Mouse (Mus musculus) E14TG2a.4 (cell line): Measurements from ENCODE around the gene Vmn2r60.
"Not testable (repeated sequence)": the region's sequence is repeated elsewhere in the genome, so short reads cannot be mapped to it uniquely, and the experiment has no call there.

Experiments
- H3K27me3 ChIP-seq: 2 replicates; pipeline ENCODE4 v1.6.1; 2014; ENCODE audit warnings: low read length, control low read depth; ENCODE audit not compliant: insufficient read depth
- H3K36me3 ChIP-seq: 2 replicates; pipeline ENCODE4 v1.6.1; 2014; ENCODE audit warnings: low read length, control low read depth; ENCODE audit not compliant: insufficient read depth
- H3K4me1 ChIP-seq: replicated peaks from 2 replicates; pipeline ENCODE4 v1.6.1; 2014; ENCODE audit warnings: low read depth, low read length, control low read depth
- H3K4me3 ChIP-seq: replicated peaks from 2 replicates; pipeline ENCODE4 v1.5.1; 2014; ENCODE audit warnings: mild to moderate bottlenecking, low read length
- H3K9me3 ChIP-seq: 2 replicates; pipeline ENCODE4 v1.6.1; 2014; ENCODE audit warnings: low read length, control low read depth
- CTCF ChIP-seq: conservative IDR thresholded peaks from 2 replicates; pipeline ENCODE4 v1.5.1; 2014; ENCODE audit warnings: low read length
- NANOG ChIP-seq: IDR thresholded peaks from 2 replicates; pipeline ENCODE4 v1.6.1; 2014; ENCODE audit warnings: borderline replicate concordance, low read length, mixed read lengths
- POU5F1 ChIP-seq: IDR thresholded peaks from 2 replicates; pipeline ENCODE4 v1.6.1; 2014; ENCODE audit warnings: low read length, borderline replicate concordance

The Vmn2r60 gene

GRCm38 (mm10) chr7:42107470-42107869 lies at the start of gene Vmn2r60:
Vmn2r60 (plus strand) TSS chr7:42107770.
- no peak for TF ChIP-seq CTCF
- TF ChIP-seq NANOG, result no peak
- no peak for TF ChIP-seq POU5F1
- no peaks in the 10 kb centered on the region for H3K36me3 ChIP-seq
- no peaks in the 10 kb centered on the region for H3K4me1 ChIP-seq
- no peaks in the 10 kb centered on the region for H3K9me3 ChIP-seq
- no peaks in the 10 kb centered on the region for H3K27me3 ChIP-seq
- no peak within 1 kb of the TSS for H3K4me3 ChIP-seq

GRCm38 (mm10) chr7:42058923-42059322 lies 48.6 kb upstream of the Vmn2r60 start, which contains the start of gene Vmn2r59:
Vmn2r59 (minus strand) TSS chr7:42059023.
- no peaks in the 10 kb centered on the region for H3K36me3 ChIP-seq
- TF ChIP-seq CTCF (no peak), POU5F1 (no peak), NANOG (no peak)
- no peaks in the 10 kb centered on the region for H3K9me3 ChIP-seq
- no peak within 1 kb of the TSS for H3K4me3 ChIP-seq
- H3K4me1 ChIP-seq, result no peaks in the 10 kb centered on the region
- no peaks in the 10 kb centered on the region for H3K27me3 ChIP-seq

GRCm38 (mm10) chr7:42107061-42107460 lies 509 bp upstream of the Vmn2r60 start:
- H3K36me3 ChIP-seq, H3K4me3 ChIP-seq, H3K27me3 ChIP-seq, H3K4me1 ChIP-seq, H3K9me3 ChIP-seq: not testable (repeated sequence)
